Mouse (Mus musculus): ENCODE results near the gene Pitpnm2. TPM values are rescaled to one million over a fixed set of nuclear protein-coding genes. Genes with fewer than 3 reads are reported as not detected.

Gene Pitpnm2
- polyA plus RNA-seq, 1 experiment = 5.3 TPM

GRCm38 (mm10) chr5:124232360-124233143, 17.0 kb downstream of the Pitpnm2 start:
- Histone ChIP-seq H3K36me3 (ENCODE audit: control insufficient read depth, insufficient read depth) (no peaks in the 10 kb centered on the region), H3K4me3 (no peak overlapping the region), H3K4me2 (ENCODE audit: low read depth) (no peak overlapping the region), H3K79me2 (ENCODE audit: control insufficient read depth, insufficient read depth) (no peaks in the 10 kb centered on the region), H3ac (ENCODE audit: control insufficient read depth, insufficient read length) (no peak overlapping the region), H3K27me3 (ENCODE audit: control insufficient read depth, insufficient read depth, insufficient read length) (no peaks in the 10 kb centered on the region)
- TF ChIP-seq E2F4 (IDR thresholded peaks at IDR 0.05; ENCODE audit: insufficient read depth) (no peak), MYOD1 (IDR thresholded peaks at IDR 0.05; ENCODE audit: control insufficient read depth in 1 of 3, insufficient read length in 2 of 3, low read depth in 2 of 3) (peak in 1 of 3 experiments; percentile 34)

GRCm38 (mm10) chr5:124230461-124230860, 19.1 kb downstream of the Pitpnm2 start:
- H3K36me3 ChIP-seq (ENCODE audit: control insufficient read depth, insufficient read depth) = no peaks in the 10 kb centered on the region
- no peak overlapping the region for H3ac ChIP-seq (ENCODE audit: control insufficient read depth, insufficient read length)
- H3K79me2 ChIP-seq (ENCODE audit: control insufficient read depth, insufficient read depth) = no peaks in the 10 kb centered on the region
- no peaks in the 10 kb centered on the region for H3K27me3 ChIP-seq (ENCODE audit: control insufficient read depth, insufficient read depth, insufficient read length)
- no peak overlapping the region for H3K4me2 ChIP-seq (ENCODE audit: low read depth)
- no peak for TF ChIP-seq MAX (IDR thresholded peaks at IDR 0.05; ENCODE audit: low read depth)
- no peak for TF ChIP-seq E2F4 (IDR thresholded peaks at IDR 0.05; ENCODE audit: insufficient read depth)
- no peak for TF ChIP-seq SRF (IDR thresholded peaks at IDR 0.05; ENCODE audit: control insufficient read depth, insufficient read length, low read depth)
- no peak for TF ChIP-seq POLR2AphosphoS2 (IDR thresholded peaks at IDR 0.05; ENCODE audit: insufficient read length, low read depth)
- no peak for TF ChIP-seq TCF3 (IDR thresholded peaks at IDR 0.05; ENCODE audit: insufficient read length, low read depth)
- no peak for TF ChIP-seq POLR2A (IDR thresholded peaks at IDR 0.05; ENCODE audit: insufficient read length, low read depth)
- TF ChIP-seq CEBPB (IDR thresholded peaks at IDR 0.05; ENCODE audit: insufficient read depth, poor library complexity, severe bottlenecking) = no peak
- no peak for TF ChIP-seq MYOD1 (IDR thresholded peaks at IDR 0.05; ENCODE audit: control insufficient read depth in 1 of 3, insufficient read length in 2 of 3, low read depth in 2 of 3)
- TF ChIP-seq MYOG (IDR thresholded peaks at IDR 0.05; ENCODE audit: control insufficient read depth in 1 of 3, insufficient read depth in 1 of 3, insufficient read length in 2 of 3, low read depth in 2 of 3) = no peak
- TF ChIP-seq USF1 (IDR thresholded peaks at IDR 0.05; ENCODE audit: low read depth) = no peak
- no peak for TF ChIP-seq TCF12 (IDR thresholded peaks at IDR 0.05; ENCODE audit: insufficient read depth, poor library complexity, severe bottlenecking)
- TF ChIP-seq REST (IDR thresholded peaks at IDR 0.05; ENCODE audit: insufficient read depth, insufficient read length) = no peak
- H3K4me3 ChIP-seq = no peak overlapping the region

- no peaks in the 10 kb centered on the region for H3K36me3 ChIP-seq (ENCODE audit: control insufficient read depth, insufficient read depth)
- no peaks in the 10 kb centered on the region for H3K79me2 ChIP-seq (ENCODE audit: control insufficient read depth, insufficient read depth)
- no peak overlapping the region for H3K4me3 ChIP-seq
- no peak for TF ChIP-seq SRF (IDR thresholded peaks at IDR 0.05; ENCODE audit: control insufficient read depth, insufficient read length, low read depth)
- peak; percentile 60; the same call in 1 of the 2 replicates for TF ChIP-seq CEBPB (IDR thresholded peaks at IDR 0.05; ENCODE audit: insufficient read depth, poor library complexity, severe bottlenecking)
- H3K4me2 ChIP-seq (ENCODE audit: low read depth) = no peak overlapping the region
- no peaks in the 10 kb centered on the region for H3K27me3 ChIP-seq (ENCODE audit: control insufficient read depth, insufficient read depth, insufficient read length)
- H3ac ChIP-seq (ENCODE audit: control insufficient read depth, insufficient read length) = no peak overlapping the region
These were observed 22.4 kb downstream of the Pitpnm2 start for GRCm38 (mm10) chr5:124227193-124227592.

GRCm38 (mm10) chr5:124226494-124226893, 23.1 kb downstream of the Pitpnm2 start:
- no peaks in the 10 kb centered on the region for H3K36me3 ChIP-seq (ENCODE audit: control insufficient read depth, insufficient read depth)
- no peak overlapping the region for H3K4me2 ChIP-seq (ENCODE audit: low read depth)
- H3K27me3 ChIP-seq (ENCODE audit: control insufficient read depth, insufficient read depth, insufficient read length) = no peaks in the 10 kb centered on the region

GRCm38 (mm10) chr5:124225891-124226290, 23.7 kb downstream of the Pitpnm2 start:
- no peak overlapping the region for H3K4me3 ChIP-seq
- H3K36me3 ChIP-seq (ENCODE audit: control insufficient read depth, insufficient read depth) = no peaks in the 10 kb centered on the region
- no peak overlapping the region for H3K4me2 ChIP-seq (ENCODE audit: low read depth)
- TF ChIP-seq REST (IDR thresholded peaks at IDR 0.05; ENCODE audit: insufficient read depth, insufficient read length) (no peak), MYOD1 (IDR thresholded peaks at IDR 0.05; ENCODE audit: control insufficient read depth in 1 of 3, insufficient read length in 2 of 3, low read depth in 2 of 3) (no peak), E2F4 (IDR thresholded peaks at IDR 0.05; ENCODE audit: insufficient read depth) (no peak), TCF12 (IDR thresholded peaks at IDR 0.05; ENCODE audit: insufficient read depth, poor library complexity, severe bottlenecking) (no peak), SRF (IDR thresholded peaks at IDR 0.05; ENCODE audit: control insufficient read depth, insufficient read length, low read depth) (no peak), TCF3 (IDR thresholded peaks at IDR 0.05; ENCODE audit: insufficient read length, low read depth) (no peak), MAX (IDR thresholded peaks at IDR 0.05; ENCODE audit: low read depth) (no peak), CEBPB (IDR thresholded peaks at IDR 0.05; ENCODE audit: insufficient read depth, poor library complexity, severe bottlenecking) (no peak), MYOG (IDR thresholded peaks at IDR 0.05; ENCODE audit: control insufficient read depth in 1 of 3, insufficient read depth in 1 of 3, insufficient read length in 2 of 3, low read depth in 2 of 3) (no peak), USF1 (IDR thresholded peaks at IDR 0.05; ENCODE audit: low read depth) (no peak), POLR2AphosphoS2 (IDR thresholded peaks at IDR 0.05; ENCODE audit: insufficient read length, low read depth) (no peak), POLR2A (IDR thresholded peaks at IDR 0.05; ENCODE audit: insufficient read length, low read depth) (no peak)
- H3K79me2 ChIP-seq (ENCODE audit: control insufficient read depth, insufficient read depth) = no peaks in the 10 kb centered on the region
- no peak overlapping the region for H3ac ChIP-seq (ENCODE audit: control insufficient read depth, insufficient read length)
- no peaks in the 10 kb centered on the region for H3K27me3 ChIP-seq (ENCODE audit: control insufficient read depth, insufficient read depth, insufficient read length)

More at GRCm38 (mm10) chr5:124226494-124226893, 23.1 kb downstream of the Pitpnm2 start:
- Histone ChIP-seq H3K79me2 (ENCODE audit: control insufficient read depth, insufficient read depth) (no peaks in the 10 kb centered on the region), H3ac (ENCODE audit: control insufficient read depth, insufficient read length) (no peak overlapping the region), H3K4me3 (no peak overlapping the region)
- TF ChIP-seq REST (IDR thresholded peaks at IDR 0.05; ENCODE audit: insufficient read depth, insufficient read length) (no peak), MYOG (IDR thresholded peaks at IDR 0.05; ENCODE audit: control insufficient read depth in 1 of 3, insufficient read depth in 1 of 3, insufficient read length in 2 of 3, low read depth in 2 of 3) (no peak)
